Mouse (Mus musculus) kidney, adult 2 months (tissue): ENCODE results near the gene Avl9.

Source experiments
- CTCF ChIP-seq: fragments of 200-500 bp; conservative IDR thresholded peaks from 2 replicates; pipeline ENCODE4 v1.5.1; 2011; ENCODE audit warnings: low read depth, mild to moderate bottlenecking, control low read depth, low read length, moderate library complexity, mixed read lengths; ENCODE audit not compliant: insufficient read depth, insufficient read length
- POLR2A ChIP-seq: fragments of 200-500 bp; IDR thresholded peaks from one replicate; pipeline ENCODE4 v1.6.1; 2011; ENCODE audit warnings: low read depth, low read length, control low read depth

DNA sequence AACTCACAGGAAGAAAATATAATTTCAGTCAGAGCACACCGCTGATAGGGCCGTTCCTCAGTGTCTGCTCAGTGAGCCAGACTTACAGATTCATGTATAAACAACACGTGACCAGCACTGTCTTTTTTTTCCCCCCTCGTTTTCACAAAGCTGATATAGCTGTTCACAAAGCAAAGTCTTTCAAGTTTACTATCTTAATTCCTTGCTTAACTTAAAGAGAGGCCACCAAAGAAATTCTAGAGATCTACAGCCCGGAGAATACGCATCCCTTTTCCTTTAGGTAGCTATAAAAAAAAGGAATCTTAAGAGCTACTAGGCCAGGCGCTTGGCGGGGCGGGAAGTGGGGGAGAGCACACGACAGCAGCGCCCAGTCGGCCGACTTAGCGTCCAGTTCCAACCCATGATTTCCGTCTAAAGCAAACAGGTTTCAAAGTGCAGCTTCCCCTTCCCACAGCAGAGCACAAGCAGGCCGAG lies 82.0 kb downstream of the Avl9 start:
- TF ChIP-seq CTCF, result no peak
- TF ChIP-seq POLR2A, result no peak
